Mouse (Mus musculus) myocyte (in vitro differentiated cells): ENCODE measurements around the gene Fndc3b.

Experiments used
- CEBPB ChIP-seq: IDR thresholded peaks from 2 replicates; pipeline ENCODE4 v1.6.1; 2011; ENCODE audit warnings: mild to moderate bottlenecking, moderate library complexity; ENCODE audit not compliant: poor library complexity, insufficient read depth, severe bottlenecking
- E2F4 ChIP-seq: IDR thresholded peaks from one replicate; pipeline ENCODE4 v1.6.1; 2011; ENCODE audit warnings: mild to moderate bottlenecking, control low read depth, moderate library complexity; ENCODE audit not compliant: insufficient read depth
- MAX ChIP-seq: IDR thresholded peaks from one replicate; pipeline ENCODE4 v1.6.1; 2011; ENCODE audit warnings: low read depth, mild to moderate bottlenecking, control low read depth
- MYOD1 ChIP-seq, 3 experiments: IDR thresholded peaks; one replicate each; pipeline ENCODE4 v1.6.1; 2011; ENCODE audit warnings: control low read depth in 2 of 3, low read depth in 2 of 3, mild to moderate bottlenecking in 2 of 3, moderate library complexity in 1 of 3; ENCODE audit not compliant: insufficient read length in 2 of 3, control insufficient read depth in 1 of 3
- MYOG ChIP-seq, 3 experiments: IDR thresholded peaks; one replicate each; pipeline ENCODE4 v1.6.1; 2011; ENCODE audit warnings: control low read depth in 2 of 3, low read depth in 2 of 3, mild to moderate bottlenecking in 2 of 3; ENCODE audit not compliant: insufficient read length in 2 of 3, control insufficient read depth in 1 of 3, insufficient read depth in 1 of 3
- POLR2A ChIP-seq: IDR thresholded peaks from one replicate; pipeline ENCODE4 v1.6.1; 2011; ENCODE audit warnings: low read depth, mild to moderate bottlenecking, control low read depth, moderate library complexity; ENCODE audit not compliant: insufficient read length
- POLR2AphosphoS2 ChIP-seq: IDR thresholded peaks from one replicate; pipeline ENCODE4 v1.6.1; 2011; ENCODE audit warnings: low read depth, control low read depth; ENCODE audit not compliant: insufficient read length
- REST ChIP-seq: IDR thresholded peaks from one replicate; pipeline ENCODE4 v1.6.1; 2011; ENCODE audit warnings: mild to moderate bottlenecking, control low read depth, moderate library complexity; ENCODE audit not compliant: insufficient read depth, insufficient read length
- SRF ChIP-seq: IDR thresholded peaks from one replicate; pipeline ENCODE4 v1.6.1; 2011; ENCODE audit warnings: low read depth; ENCODE audit not compliant: control insufficient read depth, insufficient read length
- TCF12 ChIP-seq: IDR thresholded peaks from one replicate; pipeline ENCODE4 v1.6.1; 2011; ENCODE audit warnings: mild to moderate bottlenecking, control low read depth; ENCODE audit not compliant: poor library complexity, insufficient read depth, severe bottlenecking
- TCF3 ChIP-seq: IDR thresholded peaks from one replicate; pipeline ENCODE4 v1.6.1; 2011; ENCODE audit warnings: low read depth, control low read depth; ENCODE audit not compliant: insufficient read length
- USF1 ChIP-seq: IDR thresholded peaks from one replicate; pipeline ENCODE4 v1.6.1; 2011; ENCODE audit warnings: low read depth, mild to moderate bottlenecking, control low read depth, moderate library complexity

DNA sequence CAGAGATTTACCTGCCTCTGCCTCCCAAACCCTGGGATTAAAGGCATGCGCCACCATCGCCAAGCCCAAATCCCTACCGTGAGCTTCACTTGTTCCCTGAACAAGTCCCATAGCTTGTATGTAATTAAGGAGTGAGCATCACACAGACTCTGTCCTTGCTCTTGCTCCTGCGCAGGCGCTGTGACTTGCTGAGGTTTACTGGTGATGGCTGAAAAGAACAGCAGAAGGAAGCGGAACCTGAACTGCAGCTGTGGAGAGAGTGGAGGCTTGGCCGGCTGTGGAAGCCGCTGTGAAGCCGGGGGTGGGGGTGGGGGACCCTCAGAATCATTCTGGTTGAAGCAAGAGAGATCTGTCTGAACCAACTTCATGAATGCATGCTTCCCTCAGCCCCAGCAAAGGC lies 34.5 kb upstream of the Fndc3b start:
- TF ChIP-seq POLR2A (no peak), POLR2AphosphoS2 (no peak), CEBPB (no peak), SRF (no peak), USF1 (no peak), TCF12 (no peak), E2F4 (no peak), MAX (no peak), REST (no peak), MYOD1 (IDR thresholded peaks at IDR 0.05; ENCODE audit: control insufficient read depth in 1 of 3, insufficient read length in 2 of 3, low read depth in 2 of 3) (no peak), MYOG (IDR thresholded peaks at IDR 0.05; ENCODE audit: control insufficient read depth in 1 of 3, insufficient read depth in 1 of 3, insufficient read length in 2 of 3, low read depth in 2 of 3) (no peak), TCF3 (no peak)
